Mouse (Mus musculus) naive thymus-derived CD4-positive, alpha-beta T cell, adult 2 months (primary cell): ENCODE data around the gene Smcr8.
A peak's percentile ranks its signal among the peaks of the same experiment; 100 is the strongest.

Experiments used
- DNase-seq: peaks from one replicate; pipeline ENCODE4 v3.0.0-alpha.2; 2011; ENCODE audit warnings: low read depth

The Smcr8 gene

DNA sequence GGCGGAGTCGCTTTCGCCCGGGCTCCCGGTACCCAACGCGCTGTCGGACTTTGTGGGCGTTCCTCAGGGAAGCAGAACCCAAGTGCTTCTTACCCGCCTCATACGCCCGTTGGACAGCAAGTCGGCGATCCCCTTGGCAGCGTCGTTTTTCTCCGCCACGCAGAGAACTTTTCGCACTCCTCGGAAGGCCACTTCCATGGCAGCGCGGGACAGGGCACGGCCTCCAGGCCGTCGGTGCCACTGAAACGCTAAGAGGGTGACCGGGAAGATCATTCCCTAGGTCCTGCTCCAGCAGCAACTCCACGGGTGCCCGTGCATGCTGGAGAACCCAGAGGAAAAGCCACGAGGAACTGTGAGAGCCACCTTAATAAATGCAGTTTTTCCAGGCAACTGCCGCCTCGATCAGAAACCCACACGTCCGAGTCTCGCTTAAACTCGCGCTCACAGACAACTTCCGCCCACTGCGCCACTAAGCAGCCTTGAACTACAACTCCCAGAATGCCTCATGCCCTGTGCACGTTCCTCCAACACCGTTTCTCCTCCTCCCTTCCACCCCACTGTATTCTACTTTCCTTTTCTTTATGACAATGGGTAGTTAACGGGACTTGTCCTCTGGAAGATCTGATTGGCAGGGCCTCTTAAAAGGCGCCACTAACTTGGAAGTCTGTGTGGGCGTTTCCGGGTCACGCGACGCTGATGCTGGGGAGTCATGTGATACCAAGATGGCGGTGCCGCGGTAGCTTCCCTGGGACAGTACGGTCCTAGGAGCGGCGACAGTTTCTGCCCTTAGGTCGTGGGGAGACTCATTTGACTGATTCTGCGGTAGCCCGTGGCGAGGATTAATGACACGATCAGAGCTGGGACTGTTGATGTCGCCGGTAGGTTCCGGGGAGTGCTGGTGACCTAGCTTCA lies at the start of gene Smcr8, which contains the start of gene Top3a:
Gene Smcr8, plus strand, starts transcription at position 696 of the 912 bp plus-strand sequence.
Gene Top3a, minus strand, starts transcription at position 537 of the 912 bp plus-strand sequence.
- DNase-seq: peak; percentile 96

DNA sequence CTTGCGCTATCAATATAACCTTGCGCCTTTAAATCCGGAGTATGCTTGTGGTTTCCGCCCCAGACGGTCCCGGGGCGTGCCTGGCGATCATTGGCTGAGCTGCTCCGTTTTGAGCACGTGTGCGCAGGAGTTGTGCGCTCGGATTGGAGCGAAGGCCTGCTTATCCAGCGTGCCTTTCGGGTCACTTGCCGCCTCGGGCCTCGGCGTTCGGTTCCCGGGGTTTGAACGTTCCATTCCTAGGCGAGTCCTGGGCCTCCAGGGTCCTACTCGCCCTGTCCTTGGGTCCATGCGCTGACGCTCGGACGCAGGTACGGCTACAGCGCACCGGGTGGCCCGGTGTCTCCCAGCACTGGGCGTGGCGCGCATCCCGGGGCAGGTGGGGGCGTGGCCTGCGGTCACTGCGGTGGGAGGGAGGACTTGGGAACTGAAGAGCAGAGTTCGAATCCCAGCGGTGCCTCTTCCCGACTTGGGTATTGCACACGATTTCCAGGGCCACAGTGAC lies 49.0 kb upstream of the Smcr8 start, which contains the start of gene Mief2:
Gene Mief2, plus strand, starts transcription at position 139 of the 502 bp plus-strand sequence.
- DNase-seq: peak; percentile 95

- no peak for DNase-seq
Observed at GRCm38 (mm10) chr11:60729217-60729641, 48.1 kb upstream of the Smcr8 start.

DNA sequence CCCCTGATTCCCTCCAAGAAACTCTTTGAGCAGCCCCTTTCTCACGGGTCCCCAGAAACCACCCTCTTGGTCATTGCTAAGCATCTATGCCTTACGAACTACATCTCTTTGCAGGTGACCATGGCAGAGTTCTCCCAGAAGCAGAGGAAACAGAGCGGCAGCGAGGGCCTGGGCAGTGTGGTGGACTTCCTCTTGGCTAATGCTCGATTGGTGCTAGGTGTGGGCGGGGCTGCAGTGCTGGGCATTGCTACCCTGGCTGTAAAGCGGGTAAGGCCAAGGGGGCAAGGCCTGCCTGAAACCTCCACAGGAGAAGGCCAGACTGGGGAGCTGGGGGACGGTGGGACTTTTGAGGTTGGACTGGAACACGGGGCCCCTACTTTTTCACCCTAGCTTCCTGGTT lies 47.2 kb upstream of the Smcr8 start:
- DNase-seq: no peak

- no peak for DNase-seq
Observed at GRCm38 (mm10) chr11:60731251-60731650, 46.1 kb upstream of the Smcr8 start.

DNA sequence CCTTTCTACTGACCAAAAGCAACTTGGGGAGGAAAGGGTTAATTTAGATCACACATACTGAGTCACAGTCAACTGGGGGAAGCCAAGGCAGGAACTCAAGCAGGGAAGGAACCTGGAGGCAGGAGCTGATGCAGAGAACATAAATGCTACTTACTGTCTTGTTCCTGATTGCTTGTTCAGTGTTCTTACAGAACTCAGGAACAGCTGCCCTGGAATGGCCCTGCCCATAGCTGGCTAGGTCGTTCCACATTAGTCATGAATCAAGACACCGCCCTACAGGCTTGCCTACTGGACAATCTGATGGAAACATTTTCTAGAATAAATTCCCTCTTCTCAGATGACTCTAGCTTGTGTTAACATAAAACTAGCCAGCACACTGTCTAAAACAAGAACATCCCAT lies 43.1 kb upstream of the Smcr8 start:
- DNase-seq: no peak

DNA sequence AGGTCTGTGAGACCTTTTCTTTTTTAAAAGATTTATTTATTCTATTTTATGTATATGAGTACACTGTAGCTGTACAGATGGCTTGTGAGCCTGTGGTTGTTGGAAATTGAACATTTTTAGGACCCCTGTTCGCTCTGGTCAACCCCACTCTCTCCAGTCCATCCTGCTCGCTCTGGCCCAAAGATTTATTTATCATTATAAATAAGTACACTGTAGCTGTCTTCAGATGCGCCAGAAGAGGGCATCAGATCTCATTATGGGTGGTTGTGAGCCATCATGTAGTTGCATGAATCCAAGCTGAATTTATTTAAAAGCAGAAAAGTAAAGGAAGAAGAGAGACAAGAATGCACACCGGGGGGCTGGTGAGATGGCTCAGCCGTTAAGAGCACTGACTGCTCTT lies 42.1 kb upstream of the Smcr8 start:
- no peak for DNase-seq

GRCm38 (mm10) chr11:60736491-60736890 lies 40.8 kb upstream of the Smcr8 start:
- no peak for DNase-seq

DNA sequence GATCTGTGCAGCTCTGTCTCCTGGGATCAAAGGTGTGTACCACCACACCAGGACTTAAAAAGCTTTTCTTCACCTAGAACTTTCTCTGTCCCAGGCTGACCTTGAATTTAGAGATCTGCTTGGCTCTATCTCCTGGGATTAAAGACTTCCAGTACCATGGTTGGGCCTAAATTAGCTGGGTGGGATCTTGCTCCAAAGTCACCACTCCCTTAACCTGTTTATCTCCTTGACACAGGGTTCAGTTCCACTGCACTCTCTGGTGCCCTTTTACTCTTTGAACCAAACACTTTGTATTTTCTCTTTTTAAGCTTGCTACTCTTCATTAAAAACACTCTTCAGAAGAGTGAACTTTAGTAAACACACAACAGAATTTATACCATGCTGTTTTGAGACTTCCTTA lies 39.9 kb upstream of the Smcr8 start:
- no peak for DNase-seq

- no peak for DNase-seq
Observed at GRCm38 (mm10) chr11:60740321-60740720, 37.0 kb upstream of the Smcr8 start.

DNA sequence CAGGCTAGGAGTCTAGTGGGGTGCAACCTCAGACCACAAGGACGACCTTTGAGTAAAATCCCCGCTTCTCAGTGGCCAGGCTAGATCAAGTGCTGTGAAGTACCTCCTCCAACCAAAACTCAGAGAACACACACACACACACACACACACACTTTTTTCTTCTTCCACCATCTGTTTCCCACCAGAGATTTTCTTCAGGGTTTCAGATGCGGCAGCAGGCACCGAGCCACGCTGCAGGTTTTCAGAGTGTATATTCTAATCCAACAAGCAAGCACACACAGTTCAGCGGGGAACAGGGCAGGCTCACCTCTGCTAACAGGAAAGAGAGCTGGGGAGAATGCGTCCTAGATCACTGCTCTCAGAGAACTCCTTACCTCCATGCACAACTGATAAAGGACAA lies 21.8 kb upstream of the Smcr8 start:
- no peak for DNase-seq

DNA sequence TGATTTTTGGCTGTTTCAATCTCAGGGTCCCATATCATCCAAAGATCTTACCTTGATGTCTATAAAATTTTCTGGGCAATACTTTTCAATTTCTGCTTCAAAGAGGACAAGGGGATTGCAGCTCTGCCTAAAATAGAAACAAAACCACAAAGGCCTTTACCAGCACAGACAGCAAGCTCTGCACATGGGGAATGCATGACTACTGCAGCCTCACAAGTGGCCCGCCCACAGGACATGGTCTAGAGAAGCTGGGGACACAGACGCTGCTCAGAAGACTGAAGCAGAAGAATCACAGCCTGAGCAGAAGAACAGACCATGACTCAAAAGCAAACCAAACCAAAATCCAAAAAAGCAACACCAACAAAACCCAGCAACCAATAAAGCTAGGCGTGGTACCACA lies 15.6 kb upstream of the Smcr8 start:
- no peak for DNase-seq

DNA sequence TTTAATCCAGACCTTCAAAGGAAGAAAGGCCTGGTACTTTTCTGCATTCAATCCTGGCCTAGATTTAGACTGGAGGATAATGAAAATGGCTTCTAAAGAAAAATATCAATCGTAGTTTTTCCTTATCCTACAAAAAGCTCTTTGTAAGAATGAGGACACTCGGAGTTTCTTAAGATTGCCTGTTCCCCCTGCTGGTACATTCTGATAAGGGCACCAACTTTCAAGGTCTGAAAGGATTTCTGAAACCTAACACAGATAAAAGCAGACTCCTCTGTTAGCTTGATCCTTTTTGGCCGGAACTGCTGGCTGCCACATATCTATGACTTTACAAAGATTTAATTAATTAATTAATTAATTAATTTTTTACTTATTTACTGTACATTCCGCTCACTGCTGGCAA lies 10.4 kb upstream of the Smcr8 start:
- no peak for DNase-seq

DNA sequence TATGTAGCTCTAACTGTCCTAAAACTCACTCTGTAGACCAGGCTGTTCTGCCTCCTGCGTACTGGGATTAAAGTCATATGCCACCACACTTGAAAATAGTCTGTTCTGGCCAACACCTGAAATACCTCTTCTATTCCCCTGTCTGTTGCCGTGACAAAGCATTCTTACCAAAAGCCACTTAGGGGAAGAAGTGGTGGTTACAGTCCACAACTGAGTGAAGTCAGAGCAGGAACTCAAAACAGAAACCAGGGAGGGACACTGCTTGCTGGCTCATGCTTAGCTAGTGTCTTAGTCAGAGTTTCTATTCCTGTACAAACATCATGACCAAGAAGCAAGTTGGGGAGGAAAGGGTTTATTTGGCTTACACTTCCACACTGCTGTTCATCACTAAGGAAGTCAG lies 8.0 kb upstream of the Smcr8 start:
- no peak for DNase-seq

DNA sequence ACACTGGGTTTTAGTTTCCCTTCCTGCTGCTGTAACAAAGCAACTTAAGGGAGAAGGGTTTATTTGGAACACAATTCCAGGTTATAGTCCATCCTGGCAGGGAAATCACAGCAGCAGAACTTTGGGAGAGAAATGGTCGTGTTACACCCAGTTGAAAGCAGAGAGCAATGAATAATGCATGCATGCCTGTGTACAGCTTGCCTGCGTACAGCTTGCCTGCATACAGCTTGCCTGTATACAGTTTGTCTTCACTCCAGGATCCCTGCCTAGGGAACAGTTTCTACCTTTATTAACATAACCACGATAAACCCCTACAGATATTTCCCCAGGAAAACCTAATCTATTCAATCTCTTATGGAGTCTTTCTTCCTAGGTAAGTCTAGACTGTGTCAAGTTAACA lies 6.5 kb upstream of the Smcr8 start:
- no peak for DNase-seq

GRCm38 (mm10) chr11:60772161-60772560 lies 5.2 kb upstream of the Smcr8 start:
- DNase-seq: no peak

DNA sequence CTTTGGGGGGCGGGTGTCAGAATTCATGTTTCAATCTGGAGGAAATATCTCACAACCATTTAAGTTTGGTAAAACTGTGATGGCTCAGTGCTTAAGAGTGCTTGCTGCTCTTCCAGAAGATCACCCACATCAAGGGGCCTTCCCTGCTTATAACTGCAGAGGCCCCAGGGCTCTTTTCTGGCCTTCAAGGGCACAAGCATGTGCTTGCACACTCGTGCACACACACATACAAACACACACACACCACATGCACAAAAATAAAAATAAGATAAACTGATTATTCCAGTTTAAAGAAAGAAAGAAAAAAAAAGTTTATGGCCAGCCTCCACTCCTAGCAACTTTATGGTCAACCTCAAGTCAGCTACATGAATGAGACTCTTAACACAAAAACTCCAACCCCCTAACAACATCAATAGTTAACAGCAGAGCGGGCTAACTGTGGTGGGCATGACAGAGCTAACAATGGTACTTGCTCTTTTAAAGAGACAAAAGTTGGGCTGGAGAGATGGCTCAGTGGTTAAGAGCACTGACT lies 3.1 kb upstream of the Smcr8 start:
- no peak for DNase-seq

DNA sequence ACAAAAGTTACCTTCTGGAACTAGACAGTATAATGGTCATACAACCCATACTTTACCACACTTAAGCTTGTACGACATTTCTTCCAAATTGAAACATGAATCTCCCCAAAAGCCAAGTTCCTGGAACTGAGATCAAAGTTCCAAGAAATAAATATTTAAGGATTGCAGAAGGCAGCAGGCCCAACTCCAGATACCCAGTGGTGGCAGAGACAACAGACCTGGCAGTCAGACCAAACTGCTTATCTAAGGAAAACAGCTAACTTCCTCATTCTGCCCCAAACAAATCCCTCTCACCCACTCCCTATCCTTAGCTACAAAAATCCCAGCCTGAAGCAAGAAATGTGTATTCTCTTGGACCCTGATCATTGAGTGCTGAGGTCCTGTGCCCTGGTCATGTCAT lies 2.5 kb upstream of the Smcr8 start:
- no peak for DNase-seq

GRCm38 (mm10) chr11:60775578-60775977 lies 1.7 kb upstream of the Smcr8 start:
- no peak for DNase-seq

- no peak for DNase-seq
Observed at GRCm38 (mm10) chr11:60776107-60776828, 1.1 kb upstream of the Smcr8 start.

GRCm38 (mm10) chr11:60777801-60778370 lies 562 bp downstream of the Smcr8 start:
- DNase-seq: no peak

DNA sequence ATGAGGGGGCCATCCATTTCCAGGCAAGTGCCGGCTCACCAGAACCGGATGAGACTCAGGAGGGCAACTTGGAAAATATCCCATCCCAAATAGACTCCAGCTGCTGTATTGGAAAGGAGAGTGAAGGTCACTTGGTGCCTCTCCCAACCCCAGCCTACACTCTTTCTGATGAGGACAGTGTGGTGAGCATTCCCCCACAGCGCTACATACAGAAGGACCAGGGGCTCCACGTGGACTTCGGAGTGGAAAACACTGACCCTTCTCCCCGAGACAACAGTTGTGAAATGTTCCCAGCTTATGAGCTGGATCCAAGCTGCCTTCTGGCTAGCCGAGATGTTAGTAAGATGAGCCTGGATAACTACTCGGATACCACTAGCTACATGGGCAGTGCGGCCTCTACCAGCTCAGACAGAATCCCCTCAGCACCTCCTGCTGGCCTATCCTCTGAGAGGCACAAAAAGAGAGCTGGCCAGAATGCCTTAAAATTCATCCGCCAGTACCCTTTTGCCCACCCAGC lies 2.4 kb downstream of the Smcr8 start:
- no peak for DNase-seq
